Mouse (Mus musculus): ENCODE data around the gene Mpv17l.
"Not testable (repeated sequence)": the region's sequence is repeated elsewhere in the genome, so short reads cannot be mapped to it uniquely, and the experiment has no call there.

The Mpv17l gene

DNA sequence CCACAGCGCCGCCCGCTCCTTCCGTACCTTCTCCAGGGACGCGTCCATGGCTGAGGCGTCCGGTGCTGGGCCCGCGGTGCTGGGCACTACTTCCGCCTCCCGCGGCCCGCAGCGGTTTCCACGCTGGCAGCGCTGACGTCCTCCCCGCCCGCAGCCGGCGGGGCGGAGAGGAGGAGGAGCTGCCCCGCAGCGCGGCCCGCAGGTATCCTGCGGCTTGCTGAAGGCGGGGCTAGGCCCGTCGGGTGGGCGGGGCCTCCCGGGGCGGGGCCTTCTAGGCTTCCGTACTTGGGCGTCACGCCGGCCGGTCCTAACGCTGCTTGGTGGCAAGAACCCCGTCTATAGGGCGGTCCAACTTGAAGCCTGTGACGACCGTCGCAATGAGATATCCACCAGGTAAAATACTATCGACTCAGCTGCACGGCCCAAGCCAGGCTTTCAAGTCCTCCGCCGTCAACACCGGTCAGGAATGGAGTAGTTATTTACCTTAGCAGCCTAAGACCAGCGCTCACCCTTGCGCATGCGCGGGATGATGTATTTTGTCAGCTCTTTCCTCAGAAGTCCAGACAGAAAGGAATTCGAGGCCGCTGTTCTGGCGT, at the start of gene Mpv17l, which contains the start of gene Pdxdc1:
Mpv17l (plus strand) TSS at position 274 of the 596 bp plus-strand sequence.
Pdxdc1 (minus strand) TSS at position 244 of the 596 bp plus-strand sequence.
- in situ Hi-C loops (cut with MseI, MboI), result loop anchor here in 1 of 2 experiments (25.0 kb wide), 1 partner anchor 209 kb away; no protein-coding TSS in a partner anchor

DNA sequence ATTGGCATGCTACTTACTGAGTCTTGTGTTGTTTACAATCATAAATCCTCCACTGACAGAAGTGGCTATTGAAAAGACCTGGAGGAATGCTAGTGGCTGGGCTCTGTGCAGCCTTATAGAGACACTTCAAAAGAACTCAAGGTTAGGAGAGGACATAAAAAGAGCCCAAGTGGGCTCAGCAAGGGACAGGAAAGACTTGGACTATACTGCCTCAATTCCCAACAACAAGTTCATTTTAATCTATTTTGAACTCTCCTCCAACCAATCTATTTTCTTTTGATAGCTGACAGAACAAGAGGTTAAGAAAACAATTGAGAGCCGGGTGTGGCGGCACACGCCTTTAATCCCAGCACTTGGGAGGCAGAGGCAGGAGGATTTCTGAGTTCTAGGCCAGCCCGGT, 49.1 kb upstream of the Mpv17l start:
- in situ Hi-C loops (cut with MseI, MboI), result no loop called here

DNA sequence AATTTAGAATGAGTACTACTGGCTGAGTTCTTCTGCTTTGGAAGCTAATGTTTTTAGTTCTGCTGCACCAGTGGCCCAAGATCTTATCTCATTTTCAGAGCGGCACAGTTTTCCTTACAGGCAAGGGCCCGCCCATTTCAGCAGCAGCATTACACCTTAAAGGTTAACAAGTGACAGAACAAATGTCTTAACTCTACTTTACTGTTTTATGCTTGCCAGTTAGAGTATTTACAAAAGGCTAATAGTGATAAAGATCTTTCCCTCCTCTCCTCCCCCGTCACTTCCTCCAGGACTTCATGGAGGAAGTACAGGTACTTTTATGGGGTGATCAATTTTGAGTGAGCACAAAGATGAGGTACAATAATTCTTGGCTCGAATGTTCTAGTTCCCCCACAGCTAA, 36.9 kb upstream of the Mpv17l start:
- in situ Hi-C loops (cut with MseI, MboI), result no loop called here

DNA sequence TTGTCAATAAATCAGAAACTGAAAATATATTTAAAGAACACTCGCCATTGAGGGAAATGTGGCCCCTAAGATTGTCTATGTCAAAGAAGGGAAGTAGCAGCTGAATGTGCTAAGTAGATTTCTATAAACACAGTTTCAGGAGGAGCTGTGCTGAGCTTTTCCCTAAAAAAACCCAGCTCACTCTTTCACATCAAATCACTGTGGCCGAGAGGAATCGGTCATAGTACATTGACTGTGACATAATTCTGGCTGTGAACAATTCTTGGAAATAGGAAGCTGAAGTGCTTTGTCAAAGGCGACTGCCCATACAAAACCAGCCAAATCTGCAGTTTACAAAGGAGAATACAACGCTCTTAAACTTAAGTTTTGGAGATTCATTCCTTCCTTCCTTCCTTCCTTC, 36.3 kb upstream of the Mpv17l start:
- in situ Hi-C loops (cut with MseI, MboI), result no loop called here

DNA sequence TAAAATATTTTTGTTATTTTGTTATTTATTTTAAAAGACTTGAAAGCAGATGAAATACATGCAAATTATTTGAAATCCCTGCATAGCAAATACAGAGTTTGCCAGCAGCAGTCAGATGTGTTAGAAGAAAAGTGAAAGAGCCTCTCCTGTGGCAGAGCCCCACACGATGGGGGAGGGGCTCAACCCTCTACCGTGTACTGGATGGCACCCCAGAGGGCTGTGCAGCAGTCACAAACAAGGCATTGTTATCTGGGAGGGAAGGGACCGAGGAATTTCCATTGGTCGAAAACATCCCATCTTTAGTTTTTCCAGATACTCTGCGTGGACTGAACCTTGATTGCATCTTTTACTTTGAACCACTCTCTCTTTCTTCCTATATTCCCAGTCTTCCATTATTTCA, 35.6 kb upstream of the Mpv17l start:
- in situ Hi-C loops (cut with MseI, MboI), result not testable (repeated sequence)

DNA sequence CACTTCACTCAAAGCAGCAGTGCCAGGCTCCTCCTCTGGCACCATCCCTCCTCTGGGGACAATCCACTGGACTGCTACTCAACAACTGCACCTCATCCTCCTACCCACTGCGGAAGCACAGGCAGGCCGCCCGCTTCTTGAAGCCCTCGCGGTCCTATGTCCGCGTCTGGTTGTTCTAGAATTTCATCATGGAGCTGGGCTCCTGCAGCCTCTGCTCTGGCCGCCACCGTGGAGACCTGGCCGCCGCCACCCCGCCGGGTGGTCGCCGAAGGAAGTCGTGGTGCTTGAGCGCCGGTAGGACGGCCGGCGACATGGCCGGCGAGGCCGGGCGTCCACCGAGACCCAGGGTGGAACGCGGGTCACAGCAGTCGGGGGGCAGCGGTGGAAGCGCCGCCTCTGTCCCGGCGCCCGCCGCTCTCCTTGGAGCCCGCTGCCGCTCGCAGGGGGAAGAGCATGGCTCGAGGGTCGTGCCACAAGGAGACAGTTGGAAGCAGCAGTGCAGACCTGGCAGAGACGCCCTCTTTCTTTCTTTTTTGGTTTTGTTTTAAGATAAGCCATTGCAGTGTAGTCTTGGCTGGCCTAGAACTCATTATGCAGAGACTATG, 34.9 kb upstream of the Mpv17l start:
- in situ Hi-C loops (cut with MseI, MboI), result no loop called here

DNA sequence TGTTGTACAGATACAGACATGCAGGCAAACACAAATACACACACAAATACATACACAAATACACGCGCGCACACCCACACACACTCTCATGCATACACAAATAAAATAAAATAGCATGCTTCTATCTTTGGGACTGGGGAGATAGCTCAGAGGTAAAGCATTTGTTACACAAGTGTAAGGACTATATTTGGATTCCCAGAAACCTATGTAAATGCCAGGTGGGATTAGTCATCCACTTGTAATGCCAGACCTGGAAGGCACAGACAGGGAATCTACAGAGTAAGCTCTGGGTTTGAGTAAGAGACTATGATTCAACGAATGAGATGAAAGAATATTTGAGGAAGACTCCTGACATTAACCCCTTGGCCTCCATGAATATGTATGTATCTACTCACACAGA, 27.5 kb upstream of the Mpv17l start:
- in situ Hi-C loops (cut with MseI, MboI), result no loop called here

DNA sequence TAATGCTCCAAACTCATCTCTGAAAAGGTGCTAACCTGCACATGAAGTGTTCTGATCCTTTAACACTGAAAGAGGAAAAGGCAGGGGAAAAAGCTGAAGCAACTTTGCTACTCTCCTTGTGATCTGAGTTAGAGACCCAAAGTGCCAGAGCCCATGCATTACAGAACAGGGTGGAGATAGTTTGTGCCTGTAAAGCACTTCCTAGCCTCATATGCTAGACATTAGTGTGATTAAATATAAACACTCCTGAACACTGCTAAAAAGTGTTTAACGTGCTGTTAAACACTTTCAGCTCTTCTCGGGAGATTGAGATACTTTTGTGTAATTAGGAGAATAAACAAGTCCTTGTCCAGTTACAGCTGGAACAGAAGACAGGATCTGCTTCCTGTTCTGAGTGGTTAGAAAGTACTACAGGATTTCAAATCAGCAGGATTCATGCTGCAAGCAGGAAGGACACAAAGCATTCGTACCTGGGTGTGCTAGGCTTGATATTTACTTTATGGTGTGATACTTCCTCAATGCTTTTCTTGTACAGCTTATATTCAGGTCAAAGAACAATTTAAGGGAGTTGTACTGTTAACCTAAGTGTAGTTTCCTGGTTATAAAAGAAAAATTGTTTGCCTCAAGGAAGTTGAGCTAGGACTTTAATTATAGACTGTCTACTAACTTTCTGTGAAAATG, 19.7 kb upstream of the Mpv17l start:
- in situ Hi-C loops (cut with MseI, MboI), result no loop called here

DNA sequence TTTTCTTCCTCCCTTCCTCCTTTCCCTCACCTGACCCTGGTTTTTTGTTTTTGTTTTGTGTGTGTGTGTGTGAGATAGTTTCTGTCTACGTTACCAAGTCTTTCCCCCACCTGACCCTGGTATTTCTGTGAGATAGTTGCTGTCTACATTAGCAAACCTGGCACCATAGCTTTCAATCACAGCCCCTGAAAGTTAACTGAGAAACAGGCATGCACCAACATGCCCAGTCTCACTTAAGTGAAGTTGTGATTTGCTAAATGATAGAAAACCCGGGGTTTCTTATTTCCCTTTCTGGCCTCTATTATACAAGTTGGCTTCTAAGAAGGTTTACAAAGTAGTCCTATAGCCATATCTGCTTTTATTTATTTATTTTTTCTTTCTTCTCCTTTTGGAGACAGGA, 12.5 kb upstream of the Mpv17l start:
- in situ Hi-C loops (cut with MseI, MboI), result no loop called here

DNA sequence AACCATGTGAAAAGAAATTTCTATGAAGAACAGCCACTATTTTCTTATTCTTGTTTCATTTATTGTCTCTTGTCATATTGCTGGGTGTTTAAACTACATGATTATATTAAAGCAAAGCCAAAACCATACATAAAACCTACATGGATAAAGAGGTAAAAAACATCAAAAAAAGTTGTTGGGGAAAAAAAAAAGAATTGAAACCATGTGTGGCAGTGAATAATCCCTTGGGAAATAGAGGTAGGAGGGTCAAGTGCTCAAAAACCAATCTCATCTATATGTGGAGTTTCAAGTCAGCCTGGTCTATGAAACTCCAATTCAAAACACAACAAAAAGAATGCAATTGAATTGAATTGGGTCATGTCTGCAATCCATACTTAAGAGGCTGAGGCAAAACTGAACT, 10.1 kb upstream of the Mpv17l start:
- in situ Hi-C loops (cut with MseI, MboI), result no loop called here

DNA sequence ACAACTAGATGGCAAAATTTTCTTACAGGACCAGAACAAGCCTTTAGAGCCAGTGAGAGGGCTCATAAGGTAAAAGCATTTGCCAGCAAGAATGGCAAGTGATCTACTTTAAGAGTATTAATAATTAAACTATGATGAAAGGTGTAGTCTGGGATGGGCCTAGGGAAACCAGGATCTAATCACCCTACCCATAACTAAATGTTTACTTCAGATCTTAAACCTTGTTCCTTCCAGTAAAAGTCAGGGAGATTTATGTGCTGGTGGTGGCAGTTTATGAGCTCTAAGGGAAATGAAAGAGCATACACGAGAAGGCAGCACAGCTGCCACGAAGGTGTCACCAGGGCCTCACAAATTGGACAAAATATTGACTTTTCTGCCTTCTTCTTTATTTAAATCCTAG, 8.9 kb upstream of the Mpv17l start:
- in situ Hi-C loops (cut with MseI, MboI), result no loop called here

DNA sequence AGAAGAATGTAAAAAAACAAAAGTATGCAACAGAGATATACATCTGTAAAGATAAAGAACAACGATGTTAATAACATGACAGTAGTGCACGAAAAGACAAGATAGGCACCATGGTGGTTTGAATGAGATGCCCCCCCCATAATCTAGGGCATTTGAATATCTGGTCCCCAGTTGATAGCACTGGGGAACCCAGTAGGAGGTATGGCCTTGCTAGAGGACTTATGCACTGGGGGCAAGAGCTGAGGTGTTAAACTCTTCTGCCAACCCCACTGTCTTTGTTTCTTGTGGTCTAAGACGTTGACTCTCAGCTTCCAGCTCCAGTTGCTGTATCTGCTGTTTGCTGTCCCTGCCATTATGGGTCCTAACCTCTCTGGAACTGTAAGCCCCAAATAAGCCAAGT, 7.2 kb upstream of the Mpv17l start:
- in situ Hi-C loops (cut with MseI, MboI), result no loop called here

DNA sequence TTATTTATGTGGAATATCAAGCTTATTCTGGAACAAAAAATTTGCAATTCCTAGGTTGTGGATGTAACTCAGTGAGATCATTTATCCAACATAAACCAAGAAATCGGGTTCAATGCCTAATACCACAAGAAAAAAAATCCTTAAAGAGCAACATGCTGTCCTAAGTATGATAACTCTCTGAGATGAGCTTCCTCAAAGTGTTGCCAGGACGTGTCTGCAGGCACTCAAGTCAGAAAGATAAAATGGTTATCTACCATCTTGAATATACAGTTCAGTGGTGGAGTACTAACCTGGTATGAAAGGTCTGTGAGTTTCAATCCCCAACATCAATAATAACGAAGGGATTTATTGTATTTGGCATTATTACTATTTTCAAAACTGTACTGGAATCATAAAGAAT, 6.6 kb upstream of the Mpv17l start:
- in situ Hi-C loops (cut with MseI, MboI), result no loop called here

DNA sequence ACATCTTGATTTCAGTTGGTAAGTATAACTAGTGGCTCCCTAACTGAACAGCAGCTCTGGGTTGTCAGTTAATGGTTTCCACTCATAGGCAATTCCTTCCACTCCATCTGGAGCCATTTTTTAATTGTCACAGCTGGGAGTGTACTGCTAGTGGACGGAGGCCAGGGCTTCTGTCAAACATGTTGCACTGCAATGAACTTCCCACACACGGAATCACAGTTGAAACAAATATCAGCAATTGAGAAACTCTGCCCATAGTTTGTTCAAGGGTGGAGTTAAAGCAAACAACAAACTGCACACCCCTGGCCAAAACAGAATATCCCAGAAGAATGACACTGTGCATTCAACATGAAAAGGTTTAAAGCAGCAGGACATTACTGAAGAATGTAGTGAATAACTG, 4.0 kb upstream of the Mpv17l start:
- in situ Hi-C loops (cut with MseI, MboI), result no loop called here

DNA sequence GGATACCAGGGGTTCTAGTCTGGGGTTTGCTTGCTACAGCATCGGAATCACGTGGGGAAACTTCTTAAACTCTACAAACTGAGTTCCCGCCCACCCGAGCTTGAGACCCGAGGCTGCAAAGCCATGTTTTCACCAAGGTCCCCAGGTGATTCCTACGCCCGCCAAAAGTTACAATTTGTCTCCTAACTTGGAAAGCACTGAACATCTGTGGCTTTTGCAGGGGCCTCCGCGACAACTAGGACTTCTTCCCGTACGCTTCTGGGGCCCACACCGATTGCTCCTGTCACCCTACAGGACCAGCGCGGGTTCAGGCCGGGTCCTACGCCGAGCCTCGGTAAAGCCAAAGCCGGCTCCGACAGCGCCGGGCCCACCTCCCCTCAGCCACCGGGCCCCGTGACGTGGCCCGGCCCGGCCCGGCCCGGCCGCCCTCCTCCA, 547 bp upstream of the Mpv17l start:
- in situ Hi-C loops (cut with MseI, MboI), result loop anchor here in 1 of 2 experiments (25.0 kb wide), 1 partner anchor 210 kb away; no protein-coding TSS in a partner anchor

DNA sequence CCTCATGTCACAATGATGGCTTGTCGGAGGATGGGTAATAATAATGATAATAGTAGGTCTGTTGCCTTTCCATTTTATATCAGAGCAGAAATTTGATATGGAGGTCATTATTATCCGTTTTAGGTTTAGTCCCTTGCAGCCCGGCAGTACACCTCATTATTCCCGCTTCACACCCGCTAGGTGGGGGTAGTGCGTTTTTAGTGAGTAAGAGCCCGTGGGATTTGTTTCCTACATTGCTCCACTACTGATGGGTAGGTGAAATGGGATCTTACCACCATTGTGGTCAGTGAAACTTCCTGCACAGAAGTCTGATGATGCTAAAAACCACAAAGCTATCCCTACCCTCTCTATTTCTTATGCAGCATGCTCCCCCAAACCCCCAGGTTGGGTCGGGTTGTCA, 527 bp downstream of the Mpv17l start:
- in situ Hi-C loops (cut with MseI, MboI), result loop anchor here in 1 of 2 experiments (25.0 kb wide), 1 partner anchor 209 kb away; no protein-coding TSS in a partner anchor

DNA sequence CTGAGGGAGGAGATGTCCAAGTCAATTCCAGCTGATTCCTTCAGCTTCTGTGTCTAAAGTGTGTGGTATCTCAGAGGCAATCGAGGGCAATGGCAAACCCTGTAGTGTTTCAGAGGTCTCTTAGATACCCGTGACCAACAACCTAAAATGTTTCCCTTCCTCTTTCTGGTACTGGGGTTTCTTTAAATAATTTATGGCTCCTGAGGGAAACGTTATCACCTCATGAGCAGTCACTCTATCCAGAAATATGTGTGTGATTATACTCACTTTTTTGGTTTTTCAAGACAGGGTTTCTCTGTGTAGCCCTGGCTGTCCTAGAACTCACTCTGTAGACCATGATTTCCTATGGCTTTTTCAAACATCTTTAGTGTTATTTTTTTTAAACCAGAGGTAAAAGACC, 4.3 kb downstream of the Mpv17l start:
- in situ Hi-C loops (cut with MseI, MboI), result loop anchor here in 1 of 2 experiments (25.0 kb wide), 1 partner anchor 205 kb away; no protein-coding TSS in a partner anchor

DNA sequence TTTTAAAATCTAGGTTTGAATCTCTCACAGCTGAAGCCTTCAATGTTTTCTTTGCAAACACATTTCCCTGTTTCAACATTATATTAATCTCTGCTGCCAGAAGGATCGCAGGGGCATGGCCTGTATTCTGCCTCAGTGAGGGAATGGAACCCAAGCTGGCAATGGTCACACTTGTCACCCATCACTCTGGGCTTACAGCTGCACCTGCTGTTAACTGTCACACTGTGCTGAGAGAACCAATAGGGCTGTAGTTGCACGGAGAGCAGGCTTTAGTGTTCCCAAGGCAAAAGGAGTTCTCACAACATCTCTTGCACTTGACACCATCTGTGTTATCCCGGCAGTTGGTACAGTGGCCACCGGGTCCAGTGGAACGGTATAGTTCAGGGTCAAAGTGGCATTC, 17.1 kb downstream of the Mpv17l start:
- in situ Hi-C loops (cut with MseI, MboI), result loop anchor here in 1 of 2 experiments (25.0 kb wide), 1 partner anchor 192 kb away; no protein-coding TSS in a partner anchor

DNA sequence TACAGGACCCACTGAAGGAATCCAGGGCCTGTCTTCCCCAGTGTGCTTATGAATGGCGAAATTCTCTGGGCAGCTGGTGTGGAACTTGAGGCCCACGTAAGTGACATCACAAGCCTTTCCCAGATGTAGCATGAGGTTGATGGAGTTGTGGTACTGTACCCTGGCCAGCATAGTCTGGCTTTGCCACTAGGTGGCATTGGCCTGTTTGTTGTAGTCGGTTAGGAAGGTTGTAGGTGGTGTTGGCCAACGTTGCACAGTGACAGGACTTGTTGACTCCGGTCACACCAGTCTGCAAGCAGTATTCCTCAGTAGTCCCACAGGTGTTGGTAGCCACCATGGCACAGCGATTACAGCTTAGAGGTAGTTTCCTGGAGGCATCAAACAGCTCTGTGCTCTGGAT, 18.1 kb downstream of the Mpv17l start:
- in situ Hi-C loops (cut with MseI, MboI), result loop anchor here in 1 of 2 experiments (25.0 kb wide), 1 partner anchor 191 kb away; no protein-coding TSS in a partner anchor

DNA sequence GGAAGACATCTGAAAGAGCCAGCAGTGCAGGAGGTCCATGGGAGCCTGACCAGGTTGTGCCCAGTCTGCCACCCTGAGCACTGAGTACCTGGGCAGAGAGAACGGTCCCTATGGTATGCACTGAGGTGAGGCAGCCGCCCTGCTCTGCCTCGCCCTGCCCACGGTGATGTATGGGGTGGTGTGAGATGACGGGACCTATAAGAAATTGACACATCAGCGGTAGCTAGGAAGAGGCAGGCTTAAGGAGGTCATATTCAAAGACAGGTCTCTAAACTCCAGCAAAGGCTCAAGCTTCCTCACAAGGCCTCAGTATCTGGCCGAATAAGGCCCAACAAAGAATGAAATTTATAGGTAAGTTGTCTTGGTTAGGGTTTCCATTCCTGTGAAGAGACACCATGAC, 18.8 kb downstream of the Mpv17l start:
- in situ Hi-C loops (cut with MseI, MboI), result loop anchor here in 1 of 2 experiments (25.0 kb wide), 1 partner anchor 191 kb away; no protein-coding TSS in a partner anchor

DNA sequence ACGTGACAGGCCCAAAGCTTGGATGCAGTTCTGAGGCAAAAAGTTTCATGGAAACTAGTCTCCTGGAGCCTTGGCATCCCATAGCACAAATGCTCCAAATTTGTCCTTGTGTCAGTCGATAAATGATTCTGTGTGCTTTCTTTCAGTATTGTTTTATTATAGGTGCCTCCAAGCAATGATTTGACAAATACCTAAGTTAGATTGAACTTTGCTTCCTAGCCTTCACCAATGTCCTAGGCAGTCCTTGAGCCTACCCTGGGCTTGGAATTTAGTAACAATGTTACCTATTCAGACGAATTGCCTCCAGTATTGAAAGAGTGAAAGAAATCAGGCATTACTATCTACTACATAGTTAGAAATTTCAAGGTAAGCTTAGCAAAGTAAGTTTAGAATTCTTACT, 19.5 kb downstream of the Mpv17l start:
- in situ Hi-C loops (cut with MseI, MboI), result loop anchor here in 1 of 2 experiments (25.0 kb wide), 1 partner anchor 190 kb away; no protein-coding TSS in a partner anchor

DNA sequence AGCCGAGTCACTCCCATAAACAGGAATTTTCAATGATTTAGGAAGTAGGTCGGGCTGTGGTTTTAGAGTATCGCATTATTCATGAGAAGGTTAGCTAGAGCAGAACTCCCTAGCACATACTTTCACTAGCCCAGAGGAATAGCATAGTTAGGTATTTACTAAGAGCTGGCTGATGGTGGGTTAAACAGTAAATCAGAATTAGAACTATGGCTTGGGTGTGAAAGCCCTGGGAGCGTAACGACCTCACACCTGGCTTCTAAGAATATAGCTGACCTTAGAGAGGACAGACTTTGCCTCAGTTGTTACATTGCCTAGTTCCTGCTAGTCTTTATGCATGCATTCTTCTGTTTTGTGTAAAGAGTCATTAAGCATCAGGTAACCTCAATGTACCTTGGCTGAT, 20.0 kb downstream of the Mpv17l start:
- in situ Hi-C loops (cut with MseI, MboI), result loop anchor here in 1 of 2 experiments (25.0 kb wide), 1 partner anchor 189 kb away; no protein-coding TSS in a partner anchor
